8 mouse cellular contexts compared by ENCODE assay signal in the genomic region with DNA sequence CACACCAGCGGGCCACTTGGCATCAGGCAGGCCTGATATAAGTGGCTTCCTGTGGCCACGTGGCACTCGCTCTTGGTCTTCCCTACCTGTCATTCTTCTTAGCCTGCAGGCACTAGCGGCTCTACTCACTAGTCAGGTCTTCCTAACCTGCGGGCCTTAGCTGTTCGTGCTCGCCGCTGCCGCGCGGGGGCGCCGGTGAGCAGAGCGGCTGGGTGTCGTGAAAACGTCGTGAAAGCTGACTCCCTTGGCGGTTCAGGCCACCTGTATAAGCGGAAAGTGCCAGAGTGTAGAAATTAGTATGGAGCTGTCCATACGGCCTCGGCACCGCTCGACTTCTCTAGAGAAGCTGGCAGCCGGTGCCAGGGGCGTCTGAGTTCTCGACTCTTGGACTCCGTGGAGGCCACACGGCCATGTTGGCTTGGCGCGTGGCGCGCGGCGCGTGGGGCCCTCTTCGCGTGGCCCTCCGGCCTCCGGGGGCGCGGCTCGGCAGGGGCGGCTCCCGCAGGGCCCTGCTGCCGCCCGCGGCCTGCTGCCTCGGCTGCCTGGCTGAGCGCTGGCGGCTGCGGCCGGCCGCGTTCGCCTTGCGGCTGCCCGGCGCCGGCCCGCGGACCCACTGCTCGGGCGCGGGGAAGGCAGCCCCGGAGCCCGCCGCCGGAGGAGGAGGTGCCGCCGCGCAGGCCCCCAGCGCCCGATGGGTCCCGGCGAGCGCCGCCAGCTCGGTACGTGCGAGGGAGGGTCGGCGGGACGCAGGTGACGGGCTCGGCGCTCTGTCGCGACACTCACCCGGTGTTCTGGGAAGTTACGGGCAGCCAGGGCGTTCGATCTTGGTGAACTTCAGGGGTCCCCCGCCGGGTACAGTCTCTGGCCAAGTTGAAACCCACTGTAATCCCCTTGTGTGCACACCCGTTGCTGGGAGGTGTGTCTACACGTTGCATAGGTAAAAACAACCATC. TPM values are rescaled to one million over a fixed set of nuclear protein-coding genes. Genes with fewer than 3 reads are reported as not detected.
DNase-seq lines count a peak whose midpoint lies in the region; ATAC-seq lines count a peak whose summit lies in the region.

Crls1 (plus strand) TSS at position 260 of the 952 bp plus-strand sequence.

- peaks cover 15% of the 10 kb centered on the region for H3K36me3 ChIP-seq in hindbrain, embryonic 14.5 days (replicated peaks; ENCODE audit: control insufficient read depth, insufficient read depth)

- no peaks in the 10 kb centered on the region for H3K27me3 ChIP-seq in hindbrain, embryonic 14.5 days (ENCODE audit: control insufficient read depth, insufficient read depth, low read length)

- H3K9ac ChIP-seq in hindbrain, embryonic 14.5 days, result peak within 1 kb of the TSS; percentile 82

- under 1% methylated on average over 90 of the region's 96 CpGs for WGBS in hindbrain, embryonic 14.5 days

- peak within 1 kb of the TSS; percentile 58 for H3K27ac ChIP-seq in hindbrain, embryonic 14.5 days

- peak within 1 kb of the TSS; percentile 82 for H3K4me2 ChIP-seq in hindbrain, embryonic 14.5 days (replicated peaks)

- peak within 1 kb of the TSS; percentile 87 for H3K4me3 ChIP-seq in hindbrain, embryonic 14.5 days (replicated peaks; ENCODE audit: low read length)

- ATAC-seq in hindbrain, embryonic 14.5 days (ENCODE audit: low FRiP score), result peak; percentile 95

- H3K4me1 ChIP-seq in hindbrain, embryonic 14.5 days (replicated peaks; ENCODE audit: control insufficient read depth, insufficient read depth, low read length), result peaks cover 15% of the 10 kb centered on the region

- DNase-seq in R1 (ENCODE audit: low read depth, low spot score), result peak; percentile 97
- DNase-seq in cerebellum, postnatal 25 days, result peak; percentile 98 to 100
- DNase-seq in frontal cortex, postnatal 25 days (ENCODE audit: low spot score in 2 of 2), result peak; percentile 98
- DNase-seq in hindbrain, embryonic 14.5 days (ENCODE audit: low spot score), result peak; percentile 98
- peak; percentile 96 to 97 for DNase-seq in layer of hippocampus, postnatal 36 days
- DNase-seq in lung, postnatal 36 days, result peak; percentile 95
- peak; percentile 97 for DNase-seq in retina, postnatal 1 day
- peak; percentile 97 to 100 for DNase-seq in urinary bladder, adult 18-20 months (ENCODE audit: low spot score in 2 of 2)

- no peaks in the 10 kb centered on the region for H3K9me3 ChIP-seq in hindbrain, embryonic 14.5 days (ENCODE audit: control insufficient read depth, low read length)

RNA-seq across cellular contexts. Expression of gene Crls1, which starts in this region (rescaled TPM):
- polyA plus RNA-seq in hindbrain, embryonic 14.5 days (2014; fragmentation: Nextera tagmentation; extraction: Ambion mirVana), result 19.0 and 19.1 TPM in 2 replicates
- 10 to 100 TPM; 41.2 to 49.4 TPM for total RNA-seq in layer of hippocampus, postnatal 36 days (2021)

Comparison
In these comparisons a context has a peak if more than half of its experiments do, and no peak if none do; other contexts are left out.
1. Peak in every context shown above with its lines: DNase-seq, ATAC-seq, H3K4me3 ChIP-seq and H3K27ac ChIP-seq.